Mouse (Mus musculus) hindbrain, embryonic 12.5 days (tissue): ENCODE measurements around the gene Fgf7. TPM values are rescaled to one million over a fixed set of nuclear protein-coding genes. Genes with fewer than 3 reads are reported as not detected.

ENCODE experiments used
- ATAC-seq: fragments of 200-750 bp; cut with Nextera tagmentation; 2 replicates; pipeline ENCODE4 v1.8.0; 2017; ENCODE audit warnings: moderate TSS enrichment; ENCODE audit not compliant: low FRiP score
- H3K27ac ChIP-seq: fragments of 300-500 bp; sonication (generic); 2 replicates; pipeline ENCODE4 v1.5.1; 2016; ENCODE audit warnings: mild to moderate bottlenecking
- H3K27me3 ChIP-seq: fragments of 300-500 bp; sonication (generic); 2 replicates; pipeline ENCODE4 v1.6.1; 2016; ENCODE audit warnings: mild to moderate bottlenecking
- H3K36me3 ChIP-seq: fragments of 300-500 bp; sonication (generic); 2 replicates; pipeline ENCODE4 v1.6.1; 2016; ENCODE audit warnings: mild to moderate bottlenecking
- H3K4me1 ChIP-seq: fragments of 300-500 bp; sonication (generic); 2 replicates; pipeline ENCODE4 v1.6.1; 2016
- H3K4me2 ChIP-seq: fragments of 300-500 bp; sonication (generic); replicated peaks from 2 replicates; pipeline ENCODE4 v1.6.1; 2016; ENCODE audit warnings: mild to moderate bottlenecking
- H3K4me3 ChIP-seq: fragments of 300-500 bp; sonication (generic); 2 replicates; pipeline ENCODE4 v1.5.1; 2016; ENCODE audit warnings: mild to moderate bottlenecking
- H3K9ac ChIP-seq: fragments of 300-500 bp; sonication (generic); 2 replicates; pipeline ENCODE4 v1.6.1; 2016; ENCODE audit warnings: mild to moderate bottlenecking, moderate library complexity
- H3K9me3 ChIP-seq: fragments of 300-500 bp; sonication (generic); replicated peaks from 2 replicates; pipeline ENCODE4 v1.6.1; 2016; ENCODE audit warnings: mild to moderate bottlenecking
- WGBS: fragments of 180-500 bp; shearing (Covaris S2); methylation state at CpG from one replicate; pipeline ENCODE4 v1.1.7; 2016; 5-methylcytosine and 5-hydroxymethylcytosine counted together
- polyA plus RNA-seq: library from polyadenylated mRNA; unstranded; fragments of >200 nt; fragmentation: Nextera tagmentation; extraction: Ambion mirVana; gene quantifications from 2 replicates; pipeline ENCODE4 v1.2.1, GENCODE M21; 2016

Fgf7 gene
- polyA plus RNA-seq, 1 experiment from 2014 or later = 1.0 TPM

DNA sequence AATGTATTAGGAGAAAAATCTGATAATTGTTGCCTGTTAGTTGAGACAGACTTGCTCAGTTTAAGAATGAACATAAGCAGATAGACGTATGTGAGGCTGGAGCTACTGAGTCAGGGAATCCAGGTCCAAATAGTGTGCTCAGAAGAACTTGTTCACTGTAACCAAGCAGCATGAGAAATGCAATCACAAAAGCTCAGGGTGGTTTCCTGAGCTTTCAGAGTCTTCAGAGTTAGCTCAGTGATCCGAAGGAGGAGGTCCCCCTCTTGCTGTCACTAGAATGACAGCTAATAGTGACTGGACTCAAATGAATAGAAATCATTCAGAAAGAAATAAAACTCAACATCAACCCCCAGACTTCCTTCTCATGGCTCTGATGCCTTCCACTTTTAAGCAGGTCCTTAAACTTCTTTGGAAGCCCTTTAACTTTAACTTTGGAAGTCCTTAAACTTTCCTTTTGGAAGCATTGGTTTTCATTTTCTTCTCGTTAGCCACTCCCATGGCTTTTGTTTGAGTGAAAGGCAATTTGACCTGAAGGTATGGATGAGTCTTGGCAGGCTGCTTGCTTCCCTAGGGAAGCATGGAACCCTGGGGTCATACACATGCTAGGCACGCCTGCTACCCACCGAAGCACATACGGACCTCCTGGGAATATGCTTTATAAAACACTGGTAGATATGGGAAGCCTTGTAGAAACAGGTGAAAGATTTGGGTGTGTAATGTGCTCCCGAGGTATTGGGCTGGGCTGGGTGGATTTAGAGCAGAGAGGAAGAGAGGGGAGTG is 4.0 kb downstream of the Fgf7 start:
- Histone ChIP-seq H3K4me2 (no peak overlapping the region), H3K36me3 (no peaks in the 10 kb centered on the region)
- ATAC-seq = no peak

DNA sequence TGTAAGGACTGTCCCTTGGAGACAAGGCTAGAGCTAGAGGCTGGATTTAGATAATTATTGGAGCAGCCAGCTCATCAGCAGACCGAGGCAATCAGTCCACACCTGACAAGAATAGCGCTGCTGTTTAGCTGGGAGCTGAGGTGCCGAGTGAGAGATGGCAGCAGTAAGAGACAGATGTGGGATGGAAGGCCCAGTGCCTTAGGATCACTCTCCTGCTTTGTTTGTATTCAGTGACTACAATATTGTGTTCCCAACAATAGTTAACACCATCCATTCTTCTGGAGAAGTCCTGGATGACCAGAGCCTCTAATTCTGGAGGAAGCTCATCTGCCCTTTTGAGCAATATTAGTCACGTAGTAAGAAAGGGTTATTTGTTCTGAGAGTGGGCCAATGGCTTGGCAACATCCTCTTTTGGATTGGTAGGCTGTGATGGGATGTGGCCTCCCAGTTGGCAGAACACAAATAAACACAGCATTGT is 5.0 kb downstream of the Fgf7 start:
- no peaks in the 10 kb centered on the region for H3K36me3 ChIP-seq
- 56% methylated on average over 4 of the region's 4 CpGs for WGBS

More for the DNA sequence above, 4.0 kb downstream of the Fgf7 start:
- H3K27ac ChIP-seq = no peak overlapping the region
- H3K9ac ChIP-seq = no peak overlapping the region
- 56% methylated on average over 7 of the region's 7 CpGs for WGBS
- H3K27me3 ChIP-seq = no peaks in the 10 kb centered on the region
- no peak overlapping the region for H3K4me3 ChIP-seq
- H3K9me3 ChIP-seq = no peaks in the 10 kb centered on the region
- peaks cover 5% of the 10 kb centered on the region; the same call in 1 of the 2 replicates for H3K4me1 ChIP-seq

DNA sequence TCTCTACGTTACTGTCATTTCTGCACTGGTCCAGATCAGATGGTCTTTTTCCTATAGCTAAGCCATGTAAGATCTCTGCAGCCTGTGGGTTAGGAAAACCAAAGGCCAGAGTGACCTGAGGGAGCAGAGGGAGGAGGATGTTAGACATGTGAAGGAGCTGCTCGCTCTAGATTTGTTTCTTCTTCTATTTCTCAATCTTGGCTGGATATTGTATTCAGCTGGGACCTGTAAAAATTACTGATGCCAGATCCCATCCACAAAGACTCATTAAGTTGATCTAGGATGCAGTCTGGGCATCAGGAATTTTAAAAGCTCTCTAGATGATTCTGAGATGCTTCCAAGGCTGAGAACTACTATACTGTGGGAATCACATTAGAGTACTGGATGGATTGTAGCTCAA is 6.2 kb downstream of the Fgf7 start:
- H3K9me3 ChIP-seq = no peaks in the 10 kb centered on the region
- H3K4me1 ChIP-seq = peaks cover 5% of the 10 kb centered on the region; the same call in 1 of the 2 replicates
- 95% methylated on average over 2 of the region's 2 CpGs for WGBS
- no peak overlapping the region for H3K27ac ChIP-seq
- H3K9ac ChIP-seq = no peak overlapping the region
- no peaks in the 10 kb centered on the region for H3K36me3 ChIP-seq
- H3K4me2 ChIP-seq = no peak overlapping the region
- no peak for ATAC-seq
- H3K4me3 ChIP-seq = no peak overlapping the region
- H3K27me3 ChIP-seq = no peaks in the 10 kb centered on the region

More for the DNA sequence above, 5.0 kb downstream of the Fgf7 start:
- Histone ChIP-seq H3K27me3 (no peaks in the 10 kb centered on the region), H3K27ac (no peak overlapping the region), H3K4me2 (no peak overlapping the region), H3K4me1 (peaks cover 5% of the 10 kb centered on the region; the same call in 1 of the 2 replicates), H3K9me3 (no peaks in the 10 kb centered on the region), H3K4me3 (no peak overlapping the region), H3K9ac (no peak overlapping the region)
- ATAC-seq = no peak

DNA sequence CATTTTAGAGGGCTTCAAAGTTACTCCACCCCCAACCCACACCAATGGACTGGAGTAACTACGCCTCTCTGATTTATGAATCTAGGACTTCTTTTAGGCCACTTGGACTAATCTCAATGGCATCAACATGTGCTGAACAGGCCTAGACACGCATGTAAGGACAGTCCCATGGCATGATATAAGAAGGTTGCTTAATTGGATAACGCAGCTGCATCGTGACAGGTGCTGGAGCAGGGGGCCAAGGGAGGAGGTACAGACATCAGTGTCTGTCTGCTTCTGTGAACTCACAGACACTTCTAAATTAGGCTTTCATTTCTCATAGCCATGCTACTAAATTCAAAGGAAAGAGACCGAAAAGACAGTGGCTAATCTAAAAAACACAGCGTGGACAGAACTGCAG is 6.8 kb downstream of the Fgf7 start:
- H3K36me3 ChIP-seq = no peaks in the 10 kb centered on the region
- no peak overlapping the region for H3K9ac ChIP-seq
- peaks cover 5% of the 10 kb centered on the region; the same call in 1 of the 2 replicates for H3K4me1 ChIP-seq
- no peaks in the 10 kb centered on the region for H3K9me3 ChIP-seq
- H3K4me2 ChIP-seq = no peak overlapping the region
- no peak overlapping the region for H3K27ac ChIP-seq
- H3K27me3 ChIP-seq = no peaks in the 10 kb centered on the region
- H3K4me3 ChIP-seq = no peak overlapping the region
- WGBS = 91% methylated on average over 6 of the region's 6 CpGs
- no peak for ATAC-seq

DNA sequence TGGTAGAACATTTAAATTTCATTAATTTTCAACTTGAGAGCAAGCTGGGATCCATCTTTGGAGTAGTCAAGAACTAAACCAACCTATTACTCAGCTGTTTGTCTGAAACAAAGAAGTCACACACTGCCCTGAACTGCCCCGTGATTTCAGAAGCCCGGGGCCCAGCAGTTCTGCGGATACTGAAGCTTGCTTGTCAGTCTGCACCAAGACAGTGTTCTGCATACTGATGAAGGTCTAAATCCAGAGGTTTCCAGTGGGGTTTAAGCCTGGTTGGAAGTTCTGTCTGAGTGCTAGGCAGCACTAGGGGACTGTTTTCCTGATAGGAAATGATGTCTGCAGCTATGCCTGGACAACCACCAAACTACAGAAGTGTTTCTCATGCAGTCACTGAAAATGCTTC is 8.2 kb downstream of the Fgf7 start:
- H3K4me2 ChIP-seq = no peak overlapping the region
- 45% methylated on average over 3 of the region's 3 CpGs for WGBS
- H3K9ac ChIP-seq = no peak overlapping the region
- H3K4me3 ChIP-seq = no peak overlapping the region
- H3K27ac ChIP-seq = no peak overlapping the region
- no peaks in the 10 kb centered on the region for H3K9me3 ChIP-seq
- H3K27me3 ChIP-seq = no peaks in the 10 kb centered on the region
- no peaks in the 10 kb centered on the region for H3K36me3 ChIP-seq
- no peak for ATAC-seq
- H3K4me1 ChIP-seq = peaks cover 5% of the 10 kb centered on the region; the same call in 1 of the 2 replicates

DNA sequence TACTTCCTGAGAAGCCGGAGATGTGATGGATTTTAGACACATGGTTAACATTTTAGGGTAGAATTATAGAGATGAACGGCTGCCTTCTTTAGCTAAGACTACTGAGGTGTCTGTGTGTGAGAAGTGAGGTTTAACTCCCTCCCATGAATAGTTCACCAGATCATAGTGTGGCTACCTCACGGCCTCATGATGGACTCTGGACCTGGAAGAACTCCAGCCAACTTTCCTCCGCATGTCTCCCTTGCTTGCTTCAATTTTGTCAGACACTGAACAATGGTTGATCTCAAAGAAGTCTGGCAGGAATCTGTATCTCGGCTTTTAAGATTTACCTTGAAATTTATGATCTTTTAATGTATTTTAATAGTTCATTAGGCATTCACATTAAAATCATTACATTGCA is 11.2 kb downstream of the Fgf7 start:
- no peak overlapping the region for H3K9ac ChIP-seq
- no peak overlapping the region for H3K27ac ChIP-seq
- H3K27me3 ChIP-seq = no peaks in the 10 kb centered on the region
- ATAC-seq = no peak
- no peak overlapping the region for H3K4me2 ChIP-seq
- peaks cover 5% of the 10 kb centered on the region; the same call in 1 of the 2 replicates for H3K4me1 ChIP-seq
- H3K36me3 ChIP-seq = no peaks in the 10 kb centered on the region
- WGBS = 93% methylated on average over 5 of the region's 5 CpGs
- H3K9me3 ChIP-seq = no peaks in the 10 kb centered on the region
- no peak overlapping the region for H3K4me3 ChIP-seq

DNA sequence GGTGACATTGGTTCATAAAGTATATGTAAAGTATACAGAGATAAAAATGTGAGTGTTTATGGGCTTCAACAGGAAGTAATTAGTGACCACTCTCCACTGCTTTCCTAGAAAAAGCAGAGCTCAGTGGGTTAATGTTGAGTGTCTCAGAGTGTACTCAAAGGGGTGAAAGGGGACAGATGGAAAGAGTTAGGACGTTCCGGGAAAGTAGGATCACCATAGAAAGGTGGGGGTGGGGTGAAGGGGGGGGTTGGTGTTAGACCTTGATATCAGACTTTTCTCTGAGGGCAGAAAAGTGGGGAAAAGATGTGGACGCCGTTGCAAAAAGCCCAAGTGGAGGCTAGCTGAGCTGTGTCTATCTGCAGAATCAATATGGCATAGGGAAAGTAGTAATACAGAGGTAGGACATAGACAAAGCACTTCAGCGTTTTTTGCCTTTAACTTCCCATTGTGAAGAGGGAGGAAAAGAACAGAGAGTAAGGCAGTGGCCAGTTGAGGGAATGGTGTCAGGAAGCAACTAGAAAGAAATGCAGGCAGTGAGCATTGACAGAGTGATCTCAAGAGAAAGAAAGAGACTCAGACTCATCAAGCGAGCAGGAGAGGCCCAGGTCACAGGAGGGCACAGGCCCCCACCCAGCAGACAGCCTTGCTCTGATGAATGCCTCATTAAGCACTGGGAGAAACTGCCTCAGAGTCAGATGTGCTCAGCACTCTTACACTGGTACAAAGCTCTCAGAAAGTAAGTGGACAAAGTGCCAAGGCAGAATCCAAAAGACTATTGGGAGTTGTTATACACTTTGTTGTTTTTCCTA is 18.5 kb downstream of the Fgf7 start:
- Histone ChIP-seq H3K4me3 (no peak overlapping the region), H3K36me3 (no peaks in the 10 kb centered on the region), H3K4me2 (no peak overlapping the region), H3K27ac (no peak overlapping the region), H3K4me1 (peaks cover 5% of the 10 kb centered on the region; the same call in 1 of the 2 replicates), H3K9me3 (no peaks in the 10 kb centered on the region), H3K27me3 (no peaks in the 10 kb centered on the region), H3K9ac (no peak overlapping the region)
- no peak for ATAC-seq
- WGBS = 24% methylated on average over 6 of the region's 6 CpGs

DNA sequence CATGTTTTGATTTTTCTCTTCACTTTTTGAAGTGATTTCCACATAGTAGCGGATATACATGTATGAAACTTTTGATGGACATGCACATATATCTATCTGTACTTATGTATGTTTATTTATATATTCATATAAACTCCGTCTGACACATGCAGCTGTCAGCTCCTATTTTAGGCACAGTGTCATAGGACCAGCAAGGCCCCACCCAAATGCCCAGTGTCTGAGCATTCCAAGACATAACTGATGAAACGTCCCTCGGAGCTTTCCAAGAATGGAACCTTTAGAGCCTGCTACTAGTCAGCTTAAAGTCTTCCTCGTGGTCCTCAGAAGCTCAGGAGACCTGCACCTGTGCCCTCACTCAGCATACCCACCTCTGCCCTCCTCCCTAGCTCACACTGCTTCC is 19.2 kb downstream of the Fgf7 start:
- Histone ChIP-seq H3K27me3 (no peaks in the 10 kb centered on the region), H3K4me3 (no peak overlapping the region), H3K9me3 (no peaks in the 10 kb centered on the region), H3K9ac (no peak overlapping the region), H3K27ac (no peak overlapping the region), H3K36me3 (no peaks in the 10 kb centered on the region), H3K4me1 (peaks cover 5% of the 10 kb centered on the region; the same call in 1 of the 2 replicates), H3K4me2 (no peak overlapping the region)
- no peak for ATAC-seq
- 62% methylated on average over 5 of the region's 5 CpGs for WGBS

DNA sequence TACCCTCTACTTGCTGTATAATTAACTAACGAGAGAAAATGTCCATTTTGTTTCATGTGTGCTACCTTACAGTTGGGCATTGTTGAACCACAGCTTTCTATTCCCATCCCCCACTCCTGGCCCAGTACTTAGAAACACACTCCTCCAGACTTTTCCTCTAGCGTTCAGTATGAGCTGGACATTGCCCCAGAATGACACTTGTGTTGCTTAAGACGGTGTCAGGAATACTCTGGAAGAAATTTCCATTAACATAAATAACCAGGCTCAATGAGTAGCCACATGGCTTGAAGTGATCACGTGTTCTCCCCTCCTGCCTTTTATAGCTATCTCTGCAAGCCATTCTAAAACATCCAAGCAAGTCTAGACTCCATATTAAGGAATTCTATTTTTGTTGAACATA is 26.1 kb downstream of the Fgf7 start:
- H3K27ac ChIP-seq = no peak overlapping the region
- no peak for ATAC-seq

DNA sequence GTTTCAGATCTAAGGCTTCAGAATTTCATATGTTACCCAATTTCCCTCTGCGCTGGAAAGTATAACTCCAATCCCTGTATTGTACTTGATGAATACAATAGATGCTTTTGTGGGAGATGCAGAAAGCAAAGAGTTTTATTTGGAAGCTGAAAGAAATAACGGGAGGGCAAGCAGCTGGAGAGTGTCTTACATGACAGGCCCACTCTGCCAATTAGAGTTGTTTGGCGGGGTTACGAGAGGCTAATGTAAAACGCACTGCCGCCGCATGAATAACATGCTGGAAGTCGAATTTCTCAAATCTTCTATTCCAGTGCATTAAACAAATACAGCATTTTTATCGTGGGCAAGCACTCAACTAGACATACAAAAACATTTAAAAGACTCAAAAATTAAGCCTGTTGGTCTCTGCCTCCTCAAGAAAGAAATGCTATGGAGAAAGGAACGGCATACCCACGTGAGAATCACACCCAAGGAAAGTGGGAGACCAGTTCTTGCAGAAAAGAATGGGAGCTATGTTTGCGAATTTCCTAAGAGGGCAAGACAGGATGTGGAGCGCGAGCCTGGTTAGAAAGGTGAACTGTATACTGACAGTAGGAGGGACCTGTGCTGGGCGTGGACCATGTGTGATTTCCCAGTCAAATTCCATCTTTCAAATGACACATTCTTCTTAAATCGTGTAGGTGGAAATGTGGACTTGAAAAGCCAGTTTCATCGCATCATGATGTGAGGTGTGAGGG is 26.7 kb downstream of the Fgf7 start:
- ATAC-seq = no peak
- 76% methylated on average over 17 of the region's 17 CpGs for WGBS
- H3K9ac ChIP-seq = no peak overlapping the region
- H3K9me3 ChIP-seq = no peaks in the 10 kb centered on the region
- no peak overlapping the region for H3K4me3 ChIP-seq
- H3K4me2 ChIP-seq = no peak overlapping the region
- no peak overlapping the region for H3K27ac ChIP-seq
- no peaks in the 10 kb centered on the region for H3K27me3 ChIP-seq
- no peaks in the 10 kb centered on the region for H3K4me1 ChIP-seq
- no peaks in the 10 kb centered on the region for H3K36me3 ChIP-seq

More for the DNA sequence above, 26.1 kb downstream of the Fgf7 start:
- H3K9ac ChIP-seq = no peak overlapping the region
- H3K9me3 ChIP-seq = no peaks in the 10 kb centered on the region
- H3K4me2 ChIP-seq = no peak overlapping the region
- H3K4me1 ChIP-seq = no peaks in the 10 kb centered on the region
- 61% methylated on average over 4 of the region's 4 CpGs for WGBS
- no peaks in the 10 kb centered on the region for H3K27me3 ChIP-seq
- H3K36me3 ChIP-seq = no peaks in the 10 kb centered on the region
- no peak overlapping the region for H3K4me3 ChIP-seq

DNA sequence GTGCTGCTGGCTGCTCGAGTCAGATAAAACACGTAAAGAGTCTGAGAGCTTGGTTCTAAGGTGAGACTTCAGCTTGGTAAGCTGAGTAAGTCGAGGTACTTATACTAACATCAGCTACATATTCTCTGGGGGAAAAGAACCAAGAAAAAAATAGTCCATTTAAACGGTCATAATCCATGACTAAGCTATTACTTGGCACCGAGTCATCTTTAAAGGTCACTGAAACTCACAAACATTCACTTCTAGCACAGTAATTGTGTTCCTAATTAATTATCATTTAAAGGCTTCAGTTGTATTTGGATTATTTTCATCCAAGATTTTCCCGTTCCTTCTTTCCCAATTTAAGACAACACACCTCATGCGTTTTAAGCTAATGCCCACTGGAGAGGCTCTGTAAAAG is 28.4 kb downstream of the Fgf7 start:
- no peaks in the 10 kb centered on the region for H3K36me3 ChIP-seq
- H3K4me1 ChIP-seq = no peaks in the 10 kb centered on the region
- H3K9ac ChIP-seq = no peak overlapping the region
- 86% methylated on average over 7 of the region's 7 CpGs for WGBS
- no peak overlapping the region for H3K4me2 ChIP-seq
- no peaks in the 10 kb centered on the region for H3K9me3 ChIP-seq
- ATAC-seq = no peak
- no peak overlapping the region for H3K4me3 ChIP-seq
- H3K27me3 ChIP-seq = no peaks in the 10 kb centered on the region
- H3K27ac ChIP-seq = no peak overlapping the region

DNA sequence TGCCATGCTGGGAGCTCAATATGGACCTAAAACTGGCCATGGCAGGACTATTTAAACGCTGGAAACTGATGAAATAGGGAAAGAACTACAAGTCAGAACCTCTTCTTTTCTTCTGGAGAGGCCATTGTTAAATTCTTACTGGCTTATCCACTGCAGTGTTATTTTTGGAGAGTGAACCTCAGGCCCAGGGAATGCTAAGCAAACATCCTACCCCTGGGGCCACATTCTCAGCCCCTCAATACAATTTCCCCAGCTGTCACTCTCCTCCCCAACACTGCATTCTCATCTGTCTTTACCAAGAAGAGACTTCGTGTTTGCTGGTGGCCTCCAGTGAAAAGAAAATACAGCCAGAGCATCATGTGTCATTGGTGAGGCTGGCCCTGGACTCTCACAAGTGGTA is 30.4 kb downstream of the Fgf7 start:
- no peak for ATAC-seq
- no peak overlapping the region for H3K4me2 ChIP-seq
- no peak overlapping the region for H3K27ac ChIP-seq
- H3K27me3 ChIP-seq = no peaks in the 10 kb centered on the region
- WGBS = 44% methylated on average over 2 of the region's 2 CpGs
- no peaks in the 10 kb centered on the region for H3K4me1 ChIP-seq
- H3K36me3 ChIP-seq = no peaks in the 10 kb centered on the region
- H3K9me3 ChIP-seq = no peaks in the 10 kb centered on the region
- H3K9ac ChIP-seq = no peak overlapping the region
- no peak overlapping the region for H3K4me3 ChIP-seq
